Mouse (Mus musculus) MEL (cell line): ENCODE data around the gene Vps13c.

ENCODE experiments used
- CHD2 ChIP-seq: IDR thresholded peaks from 2 replicates; pipeline ENCODE4 v1.6.1; 2011; ENCODE audit warnings: low read length, improper control_type of control experiment
- CTCF ChIP-seq, 3 experiments: IDR thresholded peaks in 2 of 3; conservative IDR thresholded peaks in 1 of 3; 2 replicates each; pipeline ENCODE4 v1.5.1; 2011 to 2012; ENCODE audit warnings: low read length in 3 of 3, low read depth in 2 of 3, mild to moderate bottlenecking in 2 of 3, improper control_type of control experiment in 1 of 3, inconsistent platforms in 1 of 3, mixed read lengths in 1 of 3, moderate library complexity in 1 of 3; ENCODE audit not compliant: control insufficient read depth in 1 of 3, insufficient read depth in 1 of 3, poor library complexity in 1 of 3, severe bottlenecking in 1 of 3
- EP300 ChIP-seq, 2 experiments: IDR thresholded peaks; 2 replicates each; pipeline ENCODE4 v1.6.1; 2011; ENCODE audit warnings: improper control_type of control experiment in 2 of 2, low read length in 2 of 2, low read depth in 1 of 2, mild to moderate bottlenecking in 1 of 2
- KAT2A ChIP-seq: conservative IDR thresholded peaks from 2 replicates; pipeline ENCODE4 v1.6.1; 2012; ENCODE audit warnings: low read depth, low read length, improper control_type of control experiment, inconsistent platforms
- NELFE ChIP-seq: IDR thresholded peaks from 2 replicates; pipeline ENCODE4 v1.6.1; 2011; ENCODE audit warnings: low read depth, low read length, improper control_type of control experiment
- POLR2A ChIP-seq, 2 experiments: IDR thresholded peaks; 2 replicates each; pipeline ENCODE4 v1.6.1; 2011 to 2012; ENCODE audit warnings: low read length in 2 of 2, mild to moderate bottlenecking in 2 of 2, control low read depth in 1 of 2, improper control_type of control experiment in 1 of 2, low read depth in 1 of 2, moderate library complexity in 1 of 2; ENCODE audit not compliant: control insufficient read depth in 1 of 2, insufficient read depth in 1 of 2, poor library complexity in 1 of 2
- RCOR1 ChIP-seq: IDR thresholded peaks from 2 replicates; pipeline ENCODE4 v1.6.1; 2012; ENCODE audit warnings: low read depth, mild to moderate bottlenecking, inconsistent platforms, low read length, improper control_type of control experiment
- SIN3A ChIP-seq: IDR thresholded peaks from 2 replicates; pipeline ENCODE4 v1.6.1; 2012; ENCODE audit warnings: low read length, improper control_type of control experiment, inconsistent platforms
- TAL1 ChIP-seq: IDR thresholded peaks from 2 replicates; pipeline ENCODE4 v1.6.1; 2012; ENCODE audit warnings: mild to moderate bottlenecking, inconsistent platforms, low read length, moderate library complexity, mixed read lengths
- UBTF ChIP-seq: IDR thresholded peaks from 2 replicates; pipeline ENCODE4 v1.6.1; 2012; ENCODE audit warnings: low read depth, mild to moderate bottlenecking, inconsistent platforms, low read length, improper control_type of control experiment, moderate library complexity, borderline replicate concordance; ENCODE audit not compliant: insufficient read depth
- ZC3H11A ChIP-seq: IDR thresholded peaks from 2 replicates; pipeline ENCODE4 v1.6.1; 2012; ENCODE audit warnings: low read depth, mild to moderate bottlenecking, inconsistent platforms, low read length, improper control_type of control experiment
- ZMIZ1 ChIP-seq: IDR thresholded peaks from 2 replicates; pipeline ENCODE4 v1.6.1; 2012; ENCODE audit warnings: low read depth, mild to moderate bottlenecking, inconsistent platforms, low read length, improper control_type of control experiment, moderate library complexity

GRCm38 (mm10) chr9:67896646-67897295 lies 56.6 kb downstream of the Vps13c start:
- TF ChIP-seq UBTF (no peak), KAT2A (no peak), CHD2 (no peak), ZMIZ1 (no peak), EP300 (IDR thresholded peaks at IDR 0.05; ENCODE audit: low read depth in 1 of 2, low read length in 2 of 2) (no peak), ZC3H11A (no peak), RCOR1 (no peak), CTCF (IDR thresholded peaks at IDR 0.05 in 2 of 3, conservative IDR thresholded peaks at IDR 0.05 in 1 of 3; ENCODE audit: control insufficient read depth in 1 of 3, insufficient read depth in 1 of 3, low read depth in 2 of 3, low read length in 3 of 3, poor library complexity in 1 of 3, severe bottlenecking in 1 of 3) (no peak), POLR2A (IDR thresholded peaks at IDR 0.05; ENCODE audit: control insufficient read depth in 1 of 2, insufficient read depth in 1 of 2, low read depth in 1 of 2, low read length in 2 of 2, poor library complexity in 1 of 2) (no peak), NELFE (no peak), SIN3A (no peak), TAL1 (no peak)
